Mouse (Mus musculus): ENCODE measurements around the gene Usp31. TPM values are rescaled to one million over a fixed set of nuclear protein-coding genes. Genes with fewer than 3 reads are reported as not detected.

Usp31 gene
- 1.7 and 2.3 TPM in 2 replicates for polyA plus RNA-seq (2012; rRNA removed)
- 1.1 TPM in 2 replicates for polyA plus RNA-seq (2014; fragmentation: Nextera tagmentation; extraction: Ambion mirVana)

- Histone ChIP-seq H3K27ac (no peak within 1 kb of the TSS), H3K9me3 (ENCODE audit: control insufficient read depth, low read length) (no peaks in the 10 kb centered on the region), H3K4me2 (ENCODE audit: low read depth) (peak within 1 kb of the TSS; percentile 92), H3K4me1 (replicated peaks; ENCODE audit: control insufficient read depth in 2 of 2, insufficient read depth in 2 of 2, low read length in 1 of 2) (peaks cover 11 to 17% of the 10 kb centered on the region in 2 experiments), H3K9ac (replicated peaks) (peak within 1 kb of the TSS; percentile 77), H3K36me3 (replicated peaks; ENCODE audit: control insufficient read depth, insufficient read depth, low read depth) (no peaks in the 10 kb centered on the region), H3K27me3 (ENCODE audit: control insufficient read depth, insufficient read depth, low read length) (peaks cover 4% of the 10 kb centered on the region; the same call in 1 of the 2 replicates), H3K4me3 (ENCODE audit: insufficient read depth in 1 of 2, low read depth in 2 of 2, low read length in 2 of 2) (peak within 1 kb of the TSS; percentile 61 to 71)
- TF ChIP-seq EP300 (IDR thresholded peaks at IDR 0.05; ENCODE audit: low read depth) (no peak), CTCF (IDR thresholded peaks at IDR 0.05; ENCODE audit: low read depth) (no peak)
- DNase-seq (ENCODE audit: low read depth in 3 of 3, low spot score in 3 of 3) (peak; percentile 91 to 94 (median 92)), ATAC-seq (ENCODE audit: insufficient read depth) (peak; percentile 97)
- 0% methylated on average over 57 of the region's 82 CpGs for WGBS (ENCODE audit: insufficient replicate concordance)
These were observed at the start of gene Usp31 for GRCm38 (mm10) chr7:121707073-121707667. Gene Usp31, minus strand, starts transcription at chr7:121707253.

- TF ChIP-seq CTCF (IDR thresholded peaks at IDR 0.05; ENCODE audit: low read depth) (no peak), EP300 (IDR thresholded peaks at IDR 0.05; ENCODE audit: low read depth) (no peak)
- no peaks in the 10 kb centered on the region for H3K4me1 ChIP-seq (replicated peaks; ENCODE audit: control insufficient read depth in 2 of 2, insufficient read depth in 2 of 2, low read length in 1 of 2)
- H3K9me3 ChIP-seq (ENCODE audit: control insufficient read depth, low read length), result no peaks in the 10 kb centered on the region
- no peaks in the 10 kb centered on the region for H3K27me3 ChIP-seq (ENCODE audit: control insufficient read depth, insufficient read depth, low read length)
- no peak for DNase-seq (ENCODE audit: low read depth in 3 of 3, low spot score in 3 of 3)
- no peak overlapping the region for H3K4me3 ChIP-seq (ENCODE audit: insufficient read depth in 1 of 2, low read depth in 2 of 2, low read length in 2 of 2)
- H3K27ac ChIP-seq, result no peak overlapping the region
- H3K9ac ChIP-seq (replicated peaks), result no peak overlapping the region
- no peaks in the 10 kb centered on the region for H3K36me3 ChIP-seq (replicated peaks; ENCODE audit: control insufficient read depth, insufficient read depth, low read depth)
- WGBS (ENCODE audit: insufficient replicate concordance), result 33% methylated on average over 8 of the region's 8 CpGs
- no peak overlapping the region for H3K4me2 ChIP-seq (ENCODE audit: low read depth)
- ATAC-seq (ENCODE audit: insufficient read depth), result no peak
These were observed 47.7 kb upstream of the Usp31 start for GRCm38 (mm10) chr7:121754748-121755147.

GRCm38 (mm10) chr7:121750244-121750643, 43.2 kb upstream of the Usp31 start:
- H3K9me3 ChIP-seq (ENCODE audit: control insufficient read depth, low read length), result no peaks in the 10 kb centered on the region
- no peaks in the 10 kb centered on the region for H3K4me1 ChIP-seq (replicated peaks; ENCODE audit: control insufficient read depth in 2 of 2, insufficient read depth in 2 of 2, low read length in 1 of 2)
- no peak for DNase-seq (ENCODE audit: low read depth in 3 of 3, low spot score in 3 of 3)
- H3K27ac ChIP-seq, result no peak overlapping the region
- WGBS (ENCODE audit: insufficient replicate concordance), result 56% methylated on average over 5 of the region's 5 CpGs
- no peaks in the 10 kb centered on the region for H3K36me3 ChIP-seq (replicated peaks; ENCODE audit: control insufficient read depth, insufficient read depth, low read depth)
- no peak overlapping the region for H3K4me2 ChIP-seq (ENCODE audit: low read depth)
- H3K4me3 ChIP-seq (ENCODE audit: insufficient read depth in 1 of 2, low read depth in 2 of 2, low read length in 2 of 2), result no peak overlapping the region
- H3K9ac ChIP-seq (replicated peaks), result no peak overlapping the region
- H3K27me3 ChIP-seq (ENCODE audit: control insufficient read depth, insufficient read depth, low read length), result no peaks in the 10 kb centered on the region
- ATAC-seq (ENCODE audit: insufficient read depth), result no peak
- TF ChIP-seq EP300 (IDR thresholded peaks at IDR 0.05; ENCODE audit: low read depth) (no peak), CTCF (IDR thresholded peaks at IDR 0.05; ENCODE audit: low read depth) (no peak)

GRCm38 (mm10) chr7:121737511-121738415, 30.7 kb upstream of the Usp31 start:
- Histone ChIP-seq H3K9ac (replicated peaks) (no peak overlapping the region), H3K27ac (no peak overlapping the region), H3K4me3 (ENCODE audit: insufficient read depth in 1 of 2, low read depth in 2 of 2, low read length in 2 of 2) (no peak overlapping the region), H3K27me3 (ENCODE audit: control insufficient read depth, insufficient read depth, low read length) (peaks cover 19% of the 10 kb centered on the region), H3K4me2 (ENCODE audit: low read depth) (no peak overlapping the region), H3K9me3 (ENCODE audit: control insufficient read depth, low read length) (no peaks in the 10 kb centered on the region), H3K4me1 (replicated peaks; ENCODE audit: control insufficient read depth in 2 of 2, insufficient read depth in 2 of 2, low read length in 1 of 2) (no peaks in the 10 kb centered on the region), H3K36me3 (replicated peaks; ENCODE audit: control insufficient read depth, insufficient read depth, low read depth) (no peaks in the 10 kb centered on the region)
- 45% methylated on average over 29 of the region's 29 CpGs for WGBS (ENCODE audit: insufficient replicate concordance)
- ATAC-seq (ENCODE audit: insufficient read depth) (no peak), DNase-seq (ENCODE audit: low read depth in 3 of 3, low spot score in 3 of 3) (no peak)
- TF ChIP-seq CTCF (IDR thresholded peaks at IDR 0.05; ENCODE audit: low read depth) (no peak), EP300 (IDR thresholded peaks at IDR 0.05; ENCODE audit: low read depth) (no peak)

All from liver, embryonic 14.5 days (tissue).